Mouse (Mus musculus) ES-Bruce4 (cell line): ENCODE data around the gene Zer1. TPM values are rescaled to one million over a fixed set of nuclear protein-coding genes. Genes with fewer than 3 reads are reported as not detected.
"Not testable (repeated sequence)": the region's sequence is repeated elsewhere in the genome, so short reads cannot be mapped to it uniquely, and the experiment has no call there.

ENCODE experiments used
- H3K27ac ChIP-seq: 2 replicates; pipeline ENCODE4 v1.5.1; 2012; ENCODE audit warnings: low read length, inconsistent platforms; ENCODE audit not compliant: insufficient read depth
- H3K27me3 ChIP-seq: 2 replicates; pipeline ENCODE4 v1.6.1; 2012; ENCODE audit warnings: mild to moderate bottlenecking, low read length, inconsistent platforms; ENCODE audit not compliant: control insufficient read depth, poor library complexity, insufficient read depth, severe bottlenecking
- H3K36me3 ChIP-seq: 2 replicates; pipeline ENCODE4 v1.6.1; 2012; ENCODE audit warnings: inconsistent platforms, mild to moderate bottlenecking, low read length, moderate library complexity; ENCODE audit not compliant: control insufficient read depth, poor library complexity, insufficient read depth, severe bottlenecking
- H3K4me1 ChIP-seq: one replicate; pipeline ENCODE4 v1.8.1; 2011; ENCODE audit warnings: low read length; ENCODE audit not compliant: control insufficient read depth, insufficient read depth
- H3K4me3 ChIP-seq: 2 replicates; pipeline ENCODE4 v1.5.1; 2011; ENCODE audit warnings: low read depth, mild to moderate bottlenecking, low read length
- H3K9ac ChIP-seq: 2 replicates; pipeline ENCODE4 v1.6.1; 2012; ENCODE audit warnings: low read depth, mild to moderate bottlenecking, inconsistent platforms; ENCODE audit not compliant: poor library complexity, severe bottlenecking
- H3K9me3 ChIP-seq: replicated peaks from 2 replicates; pipeline ENCODE4 v1.6.1; 2012; ENCODE audit warnings: mild to moderate bottlenecking, low read length, inconsistent platforms; ENCODE audit not compliant: control insufficient read depth, poor library complexity, insufficient read depth, severe bottlenecking
- CTCF ChIP-seq: IDR thresholded peaks from one replicate; pipeline ENCODE4 v1.8.1; 2011; ENCODE audit warnings: low read depth, low read length
- EP300 ChIP-seq: IDR thresholded peaks from 2 replicates; pipeline ENCODE4 v1.6.1; 2011; ENCODE audit warnings: low read depth, low read length; ENCODE audit not compliant: insufficient read depth
- POLR2A ChIP-seq: IDR thresholded peaks from one replicate; pipeline ENCODE4 v1.8.1; 2011; ENCODE audit warnings: low read length; ENCODE audit not compliant: insufficient read depth
- polyA plus RNA-seq: library from polyadenylated mRNA; stranded (reverse); fragments of >200 nt; gene quantifications from 2 replicates; pipeline ENCODE4 v1.2.4, GENCODE M21; 2011; ENCODE audit warnings: low read depth; ENCODE audit not compliant: missing spikeins, insufficient read depth, insufficient read length

Gene Zer1
- polyA plus RNA-seq, 1 experiment = 33.8 TPM

DNA sequence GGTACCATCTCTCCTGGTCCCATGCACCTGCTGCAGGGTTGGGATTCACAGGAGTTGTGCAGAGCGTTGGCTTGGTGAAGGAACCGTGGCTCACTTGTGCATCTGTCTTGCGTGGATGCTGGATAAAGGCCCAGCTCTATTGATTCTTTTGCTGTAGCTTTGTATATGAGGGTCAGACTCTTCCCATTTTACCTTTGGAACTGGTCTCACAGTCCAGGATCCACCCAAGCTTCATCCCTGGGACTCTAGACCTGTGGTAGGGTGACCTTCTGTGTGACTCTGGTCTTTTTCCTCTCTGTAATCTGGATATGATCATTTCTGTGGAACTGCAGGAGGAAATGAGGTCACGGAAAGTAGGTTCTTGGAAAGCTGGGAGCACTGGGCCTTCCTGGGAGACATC is 20.1 kb upstream of the Zer1 start:
- H3K4me1 ChIP-seq = peaks cover 3% of the 10 kb centered on the region
- H3K9me3 ChIP-seq = no peaks in the 10 kb centered on the region
- no peak overlapping the region for H3K9ac ChIP-seq
- no peaks in the 10 kb centered on the region for H3K27me3 ChIP-seq
- H3K4me3 ChIP-seq = no peak overlapping the region
- TF ChIP-seq EP300 (no peak), CTCF (no peak), POLR2A (no peak)
- peaks cover 86% of the 10 kb centered on the region for H3K36me3 ChIP-seq
- no peak overlapping the region for H3K27ac ChIP-seq

- not testable (repeated sequence) for H3K9ac ChIP-seq, H3K4me3 ChIP-seq, H3K27ac ChIP-seq, H3K9me3 ChIP-seq, H3K4me1 ChIP-seq, H3K27me3 ChIP-seq
- H3K36me3 ChIP-seq = peaks cover 84% of the 10 kb centered on the region
These were observed 15.6 kb upstream of the Zer1 start for GRCm38 (mm10) chr2:30140021-30140420.

DNA sequence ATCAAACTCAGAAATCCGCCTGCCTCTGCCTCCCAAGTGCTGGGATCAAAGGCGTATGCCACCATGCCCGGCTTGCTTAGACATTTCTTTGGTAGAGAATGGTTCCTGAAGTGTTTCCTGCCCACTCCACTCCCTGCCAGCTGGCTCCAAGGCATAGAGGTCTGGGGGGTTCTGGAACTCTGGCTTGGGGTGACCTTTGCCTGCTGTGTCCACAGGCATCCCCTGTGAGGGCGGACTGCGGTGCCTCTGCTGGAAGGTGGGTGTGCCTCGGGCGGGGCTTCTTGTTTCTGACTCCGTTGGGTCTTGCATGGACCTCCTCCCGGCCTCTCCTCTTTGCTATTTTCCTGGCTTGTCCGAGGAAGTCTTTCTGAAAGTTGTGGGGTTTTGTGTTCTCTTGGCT is 12.1 kb upstream of the Zer1 start:
- H3K4me3 ChIP-seq = peak overlapping the region; percentile 45; the same call in 1 of the 2 replicates
- peak overlapping the region; percentile 87; the same call in 1 of the 2 replicates for H3K9ac ChIP-seq
- peaks cover 50% of the 10 kb centered on the region for H3K36me3 ChIP-seq

DNA sequence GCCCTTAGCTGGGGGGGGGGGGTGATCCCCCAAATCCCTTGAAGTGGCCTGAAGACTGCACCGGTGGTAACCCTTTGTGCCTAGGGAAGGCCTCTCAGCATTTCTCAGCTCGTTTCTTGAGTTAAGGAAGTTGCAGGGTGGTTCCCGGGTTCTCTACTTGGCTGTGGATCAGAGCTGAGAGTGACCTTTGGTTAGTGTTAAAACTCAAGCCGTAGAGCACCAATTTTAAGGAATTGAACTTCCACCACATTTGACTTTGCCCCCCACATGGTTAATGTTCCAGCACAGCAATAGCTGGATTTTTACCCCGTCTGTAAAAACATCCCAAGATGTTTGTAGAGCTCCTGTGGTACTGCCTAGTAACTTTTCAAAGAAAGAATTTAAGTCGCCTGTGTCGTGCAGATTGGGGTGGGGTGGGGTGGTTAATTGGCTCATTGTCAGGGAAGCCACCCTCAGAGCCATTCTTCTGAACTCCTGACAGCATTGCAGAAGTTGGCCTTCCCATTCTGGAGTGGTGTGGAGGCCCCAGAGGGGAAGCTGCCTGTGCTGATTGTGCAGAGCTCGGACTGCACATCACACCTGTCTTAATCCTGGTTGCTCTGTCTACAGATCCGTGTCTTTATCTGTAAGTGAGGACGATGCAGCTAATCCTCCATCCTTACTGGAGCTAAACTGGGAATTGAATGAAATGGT is 10.7 kb upstream of the Zer1 start:
- Histone ChIP-seq H3K4me3 (peak overlapping the region; percentile 88), H3K9ac (peak overlapping the region; percentile 87), H3K9me3 (no peaks in the 10 kb centered on the region), H3K27ac (peak overlapping the region; percentile 97), H3K27me3 (no peaks in the 10 kb centered on the region), H3K4me1 (peaks cover 6% of the 10 kb centered on the region), H3K36me3 (peaks cover 36% of the 10 kb centered on the region)
- TF ChIP-seq CTCF (no peak), EP300 (peak; percentile 95), POLR2A (no peak)

More for the DNA sequence above, 12.1 kb upstream of the Zer1 start:
- H3K9me3 ChIP-seq = no peaks in the 10 kb centered on the region
- peak overlapping the region; percentile 97 for H3K27ac ChIP-seq
- TF ChIP-seq EP300 (peak; percentile 76; the same call in 1 of the 2 replicates), CTCF (no peak), POLR2A (no peak)
- H3K4me1 ChIP-seq = peaks cover 6% of the 10 kb centered on the region
- no peaks in the 10 kb centered on the region for H3K27me3 ChIP-seq

GRCm38 (mm10) chr2:30134378-30134711 is 10.0 kb upstream of the Zer1 start:
- TF ChIP-seq CTCF (no peak), POLR2A (no peak), EP300 (no peak)
- Histone ChIP-seq H3K4me3 (peak overlapping the region; percentile 88), H3K36me3 (peaks cover 31% of the 10 kb centered on the region), H3K4me1 (peaks cover 6% of the 10 kb centered on the region), H3K27ac (peak overlapping the region; percentile 97), H3K9ac (peak overlapping the region; percentile 87), H3K27me3 (no peaks in the 10 kb centered on the region), H3K9me3 (no peaks in the 10 kb centered on the region)

DNA sequence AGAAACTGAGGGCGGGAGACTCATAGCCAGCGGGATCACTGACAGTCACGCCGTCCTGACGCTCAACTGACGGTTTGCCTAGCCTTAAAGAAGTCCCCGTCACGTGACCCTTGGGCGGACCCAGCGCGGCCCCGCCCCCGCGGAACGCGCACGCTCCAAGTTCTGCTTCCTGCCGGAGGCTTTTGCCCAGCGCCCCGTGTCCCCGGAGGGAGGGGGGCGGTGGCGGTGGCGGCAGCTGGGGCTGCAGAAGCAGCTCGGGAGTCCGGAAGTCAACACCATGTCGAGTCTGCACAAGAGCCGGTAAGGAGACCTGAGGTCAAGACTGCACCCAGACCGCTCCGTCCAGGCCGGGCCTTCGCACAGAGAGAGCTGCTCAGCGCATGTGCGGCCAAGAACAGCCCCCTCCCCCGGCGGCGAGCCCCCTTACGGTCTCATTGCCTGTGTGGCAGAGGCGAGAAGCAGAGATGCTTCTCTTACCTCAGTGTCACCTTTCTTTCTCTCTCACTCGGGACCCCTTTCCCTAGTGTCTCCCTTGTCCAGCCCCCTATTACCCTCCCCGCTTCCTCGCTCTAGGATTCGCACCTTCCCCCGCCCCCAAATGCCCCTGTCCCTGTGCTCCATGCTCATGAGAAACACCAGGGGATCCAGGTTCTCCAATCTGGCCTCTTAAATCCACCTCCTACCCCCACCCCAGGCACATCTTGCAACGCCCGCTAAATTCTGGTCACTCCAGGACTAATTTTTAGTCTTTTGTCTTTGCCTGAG is 9.4 kb upstream of the Zer1 start, which contains the start of gene Tbc1d13:
Gene Tbc1d13, plus strand, starts transcription at position 134 of the 765 bp plus-strand sequence.
- Histone ChIP-seq H3K27ac (peak within 1 kb of the TSS; percentile 97), H3K4me1 (peaks cover 6% of the 10 kb centered on the region), H3K27me3 (no peaks in the 10 kb centered on the region), H3K4me3 (peak within 1 kb of the TSS; percentile 88), H3K36me3 (peaks cover 27% of the 10 kb centered on the region), H3K9me3 (no peaks in the 10 kb centered on the region), H3K9ac (peak within 1 kb of the TSS; percentile 87)
- TF ChIP-seq CTCF (no peak), EP300 (peak; percentile 93), POLR2A (peak; percentile 99)
